Mouse (Mus musculus): Measurements from ENCODE around the gene Tspan4. TPM values are rescaled to one million over a fixed set of nuclear protein-coding genes. Genes with fewer than 3 reads are reported as not detected.

Gene Tspan4
- polyA plus RNA-seq, 1 experiment from 2014 or later = 91.2 TPM

- Histone ChIP-seq H3K4me3 (ENCODE audit: low read length) (no peak overlapping the region), H3K27me3 (ENCODE audit: control insufficient read depth, insufficient read depth, low read depth, low read length) (no peaks in the 10 kb centered on the region), H3K36me3 (ENCODE audit: control insufficient read depth, insufficient read depth, low read length) (0 out of 2 replicates have a peak, but pooled peaks cover 3% of the 10 kb centered on the region), H3K4me1 (replicated peaks; ENCODE audit: control insufficient read depth, insufficient read depth, low read length) (no peaks in the 10 kb centered on the region), H3K4me2 (ENCODE audit: low read depth, low read length) (no peak overlapping the region), H3K9ac (ENCODE audit: low read length) (no peak overlapping the region), H3K9me3 (ENCODE audit: control insufficient read depth, low read length) (no peaks in the 10 kb centered on the region), H3K27ac (ENCODE audit: low read length) (no peak overlapping the region)
- 75% methylated on average over 4 of the region's 4 CpGs for WGBS
- no peak for ATAC-seq (ENCODE audit: low read depth)
These were observed 49.2 kb downstream of the Tspan4 start for GRCm38 (mm10) chr7:141524271-141524670.

GRCm38 (mm10) chr7:141524760-141525579 lies 49.9 kb downstream of the Tspan4 start:
- Histone ChIP-seq H3K4me3 (ENCODE audit: low read length) (no peak overlapping the region), H3K27me3 (ENCODE audit: control insufficient read depth, insufficient read depth, low read depth, low read length) (no peaks in the 10 kb centered on the region), H3K4me2 (ENCODE audit: low read depth, low read length) (no peak overlapping the region), H3K4me1 (replicated peaks; ENCODE audit: control insufficient read depth, insufficient read depth, low read length) (no peaks in the 10 kb centered on the region), H3K9ac (ENCODE audit: low read length) (no peak overlapping the region), H3K36me3 (ENCODE audit: control insufficient read depth, insufficient read depth, low read length) (0 out of 2 replicates have a peak, but pooled peaks cover 3% of the 10 kb centered on the region), H3K9me3 (ENCODE audit: control insufficient read depth, low read length) (no peaks in the 10 kb centered on the region), H3K27ac (ENCODE audit: low read length) (no peak overlapping the region)
- 54% methylated on average over 6 of the region's 6 CpGs for WGBS
- peak; percentile 84 for ATAC-seq (ENCODE audit: low read depth)

- Histone ChIP-seq H3K27me3 (ENCODE audit: control insufficient read depth, insufficient read depth, low read depth, low read length) (no peaks in the 10 kb centered on the region), H3K4me2 (ENCODE audit: low read depth, low read length) (no peak overlapping the region), H3K27ac (ENCODE audit: low read length) (no peak overlapping the region), H3K36me3 (ENCODE audit: control insufficient read depth, insufficient read depth, low read length) (0 out of 2 replicates have a peak, but pooled peaks cover 3% of the 10 kb centered on the region), H3K4me3 (ENCODE audit: low read length) (no peak overlapping the region), H3K4me1 (replicated peaks; ENCODE audit: control insufficient read depth, insufficient read depth, low read length) (no peaks in the 10 kb centered on the region), H3K9ac (ENCODE audit: low read length) (no peak overlapping the region), H3K9me3 (ENCODE audit: control insufficient read depth, low read length) (no peaks in the 10 kb centered on the region)
- 75% methylated on average over 4 of the region's 4 CpGs for WGBS
- ATAC-seq (ENCODE audit: low read depth) = 0 out of 2 replicates have a peak, but pooled peaks have one; percentile 12
These were observed 50.5 kb downstream of the Tspan4 start for GRCm38 (mm10) chr7:141525580-141525925.

GRCm38 (mm10) chr7:141535570-141535969 lies 60.5 kb downstream of the Tspan4 start:
- no peak overlapping the region for H3K4me2 ChIP-seq (ENCODE audit: low read depth, low read length)
- ATAC-seq (ENCODE audit: low read depth) = no peak
- no peak overlapping the region for H3K4me3 ChIP-seq (ENCODE audit: low read length)
- 74% methylated on average over 1 of the region's 1 CpGs for WGBS
- H3K9ac ChIP-seq (ENCODE audit: low read length) = no peak overlapping the region
- H3K4me1 ChIP-seq (replicated peaks; ENCODE audit: control insufficient read depth, insufficient read depth, low read length) = peaks cover 13% of the 10 kb centered on the region
- H3K9me3 ChIP-seq (ENCODE audit: control insufficient read depth, low read length) = no peaks in the 10 kb centered on the region
- H3K27ac ChIP-seq (ENCODE audit: low read length) = no peak overlapping the region
- no peaks in the 10 kb centered on the region for H3K27me3 ChIP-seq (ENCODE audit: control insufficient read depth, insufficient read depth, low read depth, low read length)
- peaks cover 3% of the 10 kb centered on the region; the same call in 1 of the 2 replicates for H3K36me3 ChIP-seq (ENCODE audit: control insufficient read depth, insufficient read depth, low read length)

GRCm38 (mm10) chr7:141538852-141539555 lies 64.0 kb downstream of the Tspan4 start:
- H3K27ac ChIP-seq (ENCODE audit: low read length) = peak overlapping the region; percentile 67
- peak overlapping the region; percentile 88 for H3K4me3 ChIP-seq (ENCODE audit: low read length)
- peaks cover 13% of the 10 kb centered on the region for H3K4me1 ChIP-seq (replicated peaks; ENCODE audit: control insufficient read depth, insufficient read depth, low read length)
- no peaks in the 10 kb centered on the region for H3K36me3 ChIP-seq (ENCODE audit: control insufficient read depth, insufficient read depth, low read length)
- H3K9me3 ChIP-seq (ENCODE audit: control insufficient read depth, low read length) = no peaks in the 10 kb centered on the region
- peak; percentile 10 for ATAC-seq (ENCODE audit: low read depth)
- H3K9ac ChIP-seq (ENCODE audit: low read length) = peak overlapping the region; percentile 84
- H3K4me2 ChIP-seq (ENCODE audit: low read depth, low read length) = peak overlapping the region; percentile 56
- H3K27me3 ChIP-seq (ENCODE audit: control insufficient read depth, insufficient read depth, low read depth, low read length) = no peaks in the 10 kb centered on the region
- 5% methylated on average over 18 of the region's 18 CpGs for WGBS

GRCm38 (mm10) chr7:141539556-141540311 lies 64.7 kb downstream of the Tspan4 start, which contains the start of gene Chid1:
Gene Chid1 (minus strand): TSS chr7:141539857.
- Histone ChIP-seq H3K9ac (ENCODE audit: low read length) (peak within 1 kb of the TSS; percentile 84), H3K27ac (ENCODE audit: low read length) (peak within 1 kb of the TSS; percentile 73), H3K4me3 (ENCODE audit: low read length) (peak within 1 kb of the TSS; percentile 88), H3K9me3 (ENCODE audit: control insufficient read depth, low read length) (no peaks in the 10 kb centered on the region), H3K4me1 (replicated peaks; ENCODE audit: control insufficient read depth, insufficient read depth, low read length) (peaks cover 11% of the 10 kb centered on the region), H3K4me2 (ENCODE audit: low read depth, low read length) (peak within 1 kb of the TSS; percentile 56), H3K27me3 (ENCODE audit: control insufficient read depth, insufficient read depth, low read depth, low read length) (no peaks in the 10 kb centered on the region), H3K36me3 (ENCODE audit: control insufficient read depth, insufficient read depth, low read length) (no peaks in the 10 kb centered on the region)
- WGBS = under 1% methylated on average over 46 of the region's 46 CpGs
- ATAC-seq (ENCODE audit: low read depth) = peak; percentile 98

GRCm38 (mm10) chr7:141540312-141541081 lies 65.5 kb downstream of the Tspan4 start:
- WGBS = 51% methylated on average over 13 of the region's 13 CpGs
- H3K4me3 ChIP-seq (ENCODE audit: low read length) = peak overlapping the region; percentile 88
- no peaks in the 10 kb centered on the region for H3K36me3 ChIP-seq (ENCODE audit: control insufficient read depth, insufficient read depth, low read length)
- H3K4me2 ChIP-seq (ENCODE audit: low read depth, low read length) = peak overlapping the region; percentile 56
- no peaks in the 10 kb centered on the region for H3K9me3 ChIP-seq (ENCODE audit: control insufficient read depth, low read length)
- ATAC-seq (ENCODE audit: low read depth) = peak; percentile 53
- no peaks in the 10 kb centered on the region for H3K27me3 ChIP-seq (ENCODE audit: control insufficient read depth, insufficient read depth, low read depth, low read length)
- H3K4me1 ChIP-seq (replicated peaks; ENCODE audit: control insufficient read depth, insufficient read depth, low read length) = peaks cover 11% of the 10 kb centered on the region
- peak overlapping the region; percentile 73 for H3K27ac ChIP-seq (ENCODE audit: low read length)
- H3K9ac ChIP-seq (ENCODE audit: low read length) = peak overlapping the region; percentile 72

- H3K4me3 ChIP-seq (ENCODE audit: low read length) = no peak overlapping the region
- H3K27me3 ChIP-seq (ENCODE audit: control insufficient read depth, insufficient read depth, low read depth, low read length) = no peaks in the 10 kb centered on the region
- no peak for ATAC-seq (ENCODE audit: low read depth)
- no peak overlapping the region for H3K27ac ChIP-seq (ENCODE audit: low read length)
- H3K36me3 ChIP-seq (ENCODE audit: control insufficient read depth, insufficient read depth, low read length) = no peaks in the 10 kb centered on the region
- H3K4me2 ChIP-seq (ENCODE audit: low read depth, low read length) = no peak overlapping the region
- H3K9me3 ChIP-seq (ENCODE audit: control insufficient read depth, low read length) = no peaks in the 10 kb centered on the region
- no peak overlapping the region for H3K9ac ChIP-seq (ENCODE audit: low read length)
- peaks cover 11% of the 10 kb centered on the region for H3K4me1 ChIP-seq (replicated peaks; ENCODE audit: control insufficient read depth, insufficient read depth, low read length)
- WGBS = 66% methylated on average over 4 of the region's 4 CpGs
These were observed 66.6 kb downstream of the Tspan4 start for GRCm38 (mm10) chr7:141541681-141542080.
